Mouse (Mus musculus): ENCODE data around the gene Gm42791. TPM values are rescaled to one million over a fixed set of nuclear protein-coding genes. Genes with fewer than 3 reads are reported as not detected.

Gene Gm42791
- total and polyA plus RNA-seq, 2 experiments = not detected

DNA sequence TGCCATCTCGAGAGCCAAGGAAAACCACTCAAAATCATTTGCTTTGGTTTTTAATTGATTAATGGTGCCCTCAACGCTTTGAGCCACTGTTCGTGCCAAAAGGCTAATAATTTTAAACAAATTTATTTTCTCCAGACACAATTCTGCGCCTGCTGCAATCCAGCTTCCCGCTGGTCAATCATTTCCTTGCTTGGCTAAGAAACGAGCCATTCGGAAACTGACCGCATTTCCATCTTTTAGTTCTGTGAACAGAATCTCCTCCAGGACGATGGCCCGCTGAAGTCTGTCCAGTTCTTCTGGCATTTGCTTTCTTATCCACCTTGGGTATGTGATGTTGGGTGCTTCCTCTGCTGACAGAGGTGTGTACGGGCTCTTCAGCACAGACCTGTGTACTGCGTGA is 70.4 kb downstream of the Gm42791 start:
- no peak for TF ChIP-seq POLR2A (IDR thresholded peaks at IDR 0.05; ENCODE audit: extremely low read depth, insufficient read depth, low read length)
- peaks cover 11% of the 10 kb centered on the region for H3K4me1 ChIP-seq (ENCODE audit: control insufficient read depth, insufficient read depth, low read length)
- 57% methylated on average over 12 of the region's 12 CpGs for WGBS
- no peak overlapping the region for H3K4me3 ChIP-seq (ENCODE audit: insufficient read depth, low read depth, low read length)
- H3K36me3 ChIP-seq (ENCODE audit: control insufficient read depth, insufficient read depth, low read length) = no peaks in the 10 kb centered on the region
- no peak overlapping the region for H3K9ac ChIP-seq (ENCODE audit: low read depth, low read length)
- H3K79me2 ChIP-seq (ENCODE audit: control insufficient read depth, insufficient read depth, low read length) = no peaks in the 10 kb centered on the region
- DNase-seq (ENCODE audit: extremely low read depth, low read depth, low spot score) = no peak
- no peaks in the 10 kb centered on the region for H3K27me3 ChIP-seq (ENCODE audit: control insufficient read depth, insufficient read depth, low read length)
- no peak overlapping the region; the same call in 1 of the 2 replicates for H3K27ac ChIP-seq (replicated peaks; ENCODE audit: insufficient read depth, low read depth, low read length)

DNA sequence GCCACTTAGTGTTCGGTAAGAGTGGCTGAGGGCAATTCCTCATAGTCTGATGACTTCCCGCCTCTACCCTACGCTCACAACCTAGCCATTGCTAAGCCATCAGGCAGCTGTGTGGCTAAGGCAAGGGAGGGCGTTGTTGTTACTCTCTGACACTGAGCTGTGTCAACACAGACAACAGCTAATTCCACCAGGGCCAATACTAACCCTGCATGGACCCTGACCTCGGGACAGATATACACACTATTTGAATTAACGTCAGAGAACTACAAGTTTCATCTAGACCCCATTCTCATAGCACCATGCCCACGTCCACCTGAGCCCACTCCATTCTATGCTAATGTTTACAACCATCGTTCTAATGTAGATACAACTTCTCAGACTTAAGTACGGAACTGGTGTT is 70.9 kb downstream of the Gm42791 start:
- H3K27ac ChIP-seq (replicated peaks; ENCODE audit: insufficient read depth, low read depth, low read length) = peak overlapping the region; percentile 24; the same call in 1 of the 2 replicates
- 31% methylated on average over 9 of the region's 9 CpGs for WGBS

DNA sequence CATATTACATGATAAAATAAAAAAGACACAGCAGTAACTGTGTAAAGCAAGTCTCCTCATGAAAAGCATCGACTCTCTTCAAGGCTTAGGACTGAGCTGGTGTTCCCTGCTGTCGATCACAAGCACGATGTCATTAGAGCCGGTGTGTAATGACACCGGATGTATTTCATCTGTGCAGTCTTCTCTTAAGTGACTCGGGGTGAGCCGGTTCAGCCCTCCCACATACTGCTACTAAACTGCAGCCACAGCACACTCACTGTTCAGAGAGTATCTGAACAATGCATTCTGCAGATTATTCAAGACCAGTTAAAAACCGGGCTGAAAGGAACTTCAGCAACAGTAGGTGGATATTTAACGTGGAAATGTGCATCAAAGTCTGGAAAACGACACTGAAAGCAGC is 71.5 kb downstream of the Gm42791 start:
- Histone ChIP-seq H3K9ac (ENCODE audit: low read depth, low read length) (no peak overlapping the region), H3K27me3 (ENCODE audit: control insufficient read depth, insufficient read depth, low read length) (no peaks in the 10 kb centered on the region), H3K27ac (replicated peaks; ENCODE audit: insufficient read depth, low read depth, low read length) (no peak overlapping the region), H3K4me3 (ENCODE audit: insufficient read depth, low read depth, low read length) (no peak overlapping the region), H3K36me3 (ENCODE audit: control insufficient read depth, insufficient read depth, low read length) (0 out of 2 replicates have a peak, but pooled peaks cover 3% of the 10 kb centered on the region), H3K79me2 (ENCODE audit: control insufficient read depth, insufficient read depth, low read length) (no peaks in the 10 kb centered on the region), H3K4me1 (ENCODE audit: control insufficient read depth, insufficient read depth, low read length) (peaks cover 11% of the 10 kb centered on the region)
- DNase-seq (ENCODE audit: extremely low read depth, low read depth, low spot score) = no peak
- 64% methylated on average over 10 of the region's 10 CpGs for WGBS
- no peak for TF ChIP-seq CTCF (IDR thresholded peaks at IDR 0.05; ENCODE audit: low read depth, low read length)

More for the DNA sequence above, 70.9 kb downstream of the Gm42791 start:
- no peaks in the 10 kb centered on the region for H3K79me2 ChIP-seq (ENCODE audit: control insufficient read depth, insufficient read depth, low read length)
- H3K36me3 ChIP-seq (ENCODE audit: control insufficient read depth, insufficient read depth, low read length) = 0 out of 2 replicates have a peak, but pooled peaks cover 3% of the 10 kb centered on the region
- H3K4me1 ChIP-seq (ENCODE audit: control insufficient read depth, insufficient read depth, low read length) = peaks cover 11% of the 10 kb centered on the region
- TF ChIP-seq POLR2A (IDR thresholded peaks at IDR 0.05; ENCODE audit: extremely low read depth, insufficient read depth, low read length) (no peak), CTCF (IDR thresholded peaks at IDR 0.05; ENCODE audit: low read depth, low read length) (no peak)
- H3K4me3 ChIP-seq (ENCODE audit: insufficient read depth, low read depth, low read length) = peak overlapping the region; percentile 38; the same call in 1 of the 2 replicates
- DNase-seq (ENCODE audit: extremely low read depth, low read depth, low spot score) = peak; percentile 71
- H3K9ac ChIP-seq (ENCODE audit: low read depth, low read length) = no peak overlapping the region
- H3K27me3 ChIP-seq (ENCODE audit: control insufficient read depth, insufficient read depth, low read length) = no peaks in the 10 kb centered on the region

DNA sequence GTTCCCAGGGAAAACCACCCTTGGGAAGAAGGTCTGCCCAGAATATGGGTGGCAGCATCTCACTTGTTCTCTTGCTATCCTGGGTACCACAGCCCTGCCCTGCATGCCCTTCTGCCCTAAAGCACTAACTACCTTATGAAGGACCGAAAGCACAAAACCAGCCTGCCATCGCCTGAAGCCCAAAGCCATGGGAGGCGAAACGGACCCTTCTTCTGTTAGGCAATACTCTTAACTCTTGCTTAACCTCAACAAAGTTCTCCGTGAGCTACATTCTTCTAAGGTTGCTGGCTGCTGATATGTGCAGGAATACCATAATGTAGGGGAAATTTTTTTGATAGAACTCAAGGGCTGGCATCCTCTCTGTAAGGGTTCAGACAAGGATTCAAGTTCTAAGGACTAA is 72.2 kb downstream of the Gm42791 start:
- DNase-seq (ENCODE audit: extremely low read depth, low read depth, low spot score) = no peak
- TF ChIP-seq CTCF (IDR thresholded peaks at IDR 0.05; ENCODE audit: low read depth, low read length) (no peak), POLR2A (IDR thresholded peaks at IDR 0.05; ENCODE audit: extremely low read depth, insufficient read depth, low read length) (no peak)
- Histone ChIP-seq H3K9ac (ENCODE audit: low read depth, low read length) (no peak overlapping the region), H3K4me1 (ENCODE audit: control insufficient read depth, insufficient read depth, low read length) (peaks cover 11% of the 10 kb centered on the region), H3K27me3 (ENCODE audit: control insufficient read depth, insufficient read depth, low read length) (no peaks in the 10 kb centered on the region), H3K27ac (replicated peaks; ENCODE audit: insufficient read depth, low read depth, low read length) (no peak overlapping the region), H3K79me2 (ENCODE audit: control insufficient read depth, insufficient read depth, low read length) (no peaks in the 10 kb centered on the region), H3K36me3 (ENCODE audit: control insufficient read depth, insufficient read depth, low read length) (peaks cover 5% of the 10 kb centered on the region; the same call in 1 of the 2 replicates), H3K4me3 (ENCODE audit: insufficient read depth, low read depth, low read length) (no peak overlapping the region)
- 87% methylated on average over 5 of the region's 5 CpGs for WGBS

DNA sequence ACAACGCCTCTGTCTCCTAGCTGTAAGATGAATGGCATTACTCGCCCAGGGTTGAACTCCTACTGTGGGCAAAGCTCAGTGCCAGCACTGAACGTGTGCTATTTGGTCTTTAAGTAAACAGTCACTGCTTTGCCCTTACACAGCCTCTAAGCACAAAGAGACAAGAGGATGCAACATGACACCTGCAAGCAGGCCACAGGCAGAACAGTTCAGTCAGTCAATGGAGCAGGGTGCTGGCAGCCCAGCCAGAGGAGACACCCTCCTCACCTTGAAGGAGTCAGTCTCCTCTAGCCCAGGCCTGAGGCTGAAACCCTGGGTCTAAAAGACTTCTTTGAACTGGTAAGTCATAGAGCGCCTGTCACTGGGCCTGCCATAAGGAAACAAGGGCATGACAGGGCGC is 76.9 kb downstream of the Gm42791 start:
- no peaks in the 10 kb centered on the region for H3K79me2 ChIP-seq (ENCODE audit: control insufficient read depth, insufficient read depth, low read length)
- H3K4me1 ChIP-seq (ENCODE audit: control insufficient read depth, insufficient read depth, low read length) = no peaks in the 10 kb centered on the region
- WGBS = 77% methylated on average over 5 of the region's 5 CpGs
- H3K27me3 ChIP-seq (ENCODE audit: control insufficient read depth, insufficient read depth, low read length) = no peaks in the 10 kb centered on the region
- H3K27ac ChIP-seq (replicated peaks; ENCODE audit: insufficient read depth, low read depth, low read length) = no peak overlapping the region
- no peak for DNase-seq (ENCODE audit: extremely low read depth, low read depth, low spot score)
- TF ChIP-seq POLR2A (IDR thresholded peaks at IDR 0.05; ENCODE audit: extremely low read depth, insufficient read depth, low read length) (no peak), CTCF (IDR thresholded peaks at IDR 0.05; ENCODE audit: low read depth, low read length) (no peak)
- peaks cover 10% of the 10 kb centered on the region for H3K36me3 ChIP-seq (ENCODE audit: control insufficient read depth, insufficient read depth, low read length)
- no peak overlapping the region for H3K4me3 ChIP-seq (ENCODE audit: insufficient read depth, low read depth, low read length)
- H3K9ac ChIP-seq (ENCODE audit: low read depth, low read length) = no peak overlapping the region

DNA sequence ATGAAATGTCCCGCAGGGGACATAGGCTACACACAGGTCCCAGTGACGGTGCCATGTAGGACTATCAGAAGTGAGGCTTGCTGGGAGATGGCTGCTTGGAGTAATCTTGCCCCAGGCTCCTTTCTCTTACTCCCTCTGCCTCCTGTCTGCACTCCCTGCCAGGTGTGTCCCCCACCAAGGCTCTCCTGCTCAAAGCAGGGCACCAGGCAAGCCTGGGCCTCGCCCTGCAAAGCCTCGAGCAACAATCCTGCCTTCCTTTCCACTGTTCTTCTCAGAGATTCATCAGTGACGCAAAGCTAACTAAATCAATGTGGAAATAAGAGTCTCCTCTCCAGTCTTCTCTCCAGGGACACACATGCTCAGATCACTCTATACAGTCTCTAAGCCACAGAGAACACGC is 78.2 kb downstream of the Gm42791 start:
- TF ChIP-seq POLR2A (IDR thresholded peaks at IDR 0.05; ENCODE audit: extremely low read depth, insufficient read depth, low read length) (no peak), CTCF (IDR thresholded peaks at IDR 0.05; ENCODE audit: low read depth, low read length) (no peak)
- Histone ChIP-seq H3K36me3 (ENCODE audit: control insufficient read depth, insufficient read depth, low read length) (peaks cover 10% of the 10 kb centered on the region), H3K79me2 (ENCODE audit: control insufficient read depth, insufficient read depth, low read length) (no peaks in the 10 kb centered on the region), H3K4me3 (ENCODE audit: insufficient read depth, low read depth, low read length) (no peak overlapping the region), H3K9ac (ENCODE audit: low read depth, low read length) (no peak overlapping the region), H3K27me3 (ENCODE audit: control insufficient read depth, insufficient read depth, low read length) (no peaks in the 10 kb centered on the region), H3K4me1 (ENCODE audit: control insufficient read depth, insufficient read depth, low read length) (no peaks in the 10 kb centered on the region), H3K27ac (replicated peaks; ENCODE audit: insufficient read depth, low read depth, low read length) (no peak overlapping the region)
- WGBS = 95% methylated on average over 6 of the region's 6 CpGs
- no peak for DNase-seq (ENCODE audit: extremely low read depth, low read depth, low spot score)

Data from liver, adult 2 months (tissue).